Mouse (Mus musculus) intestine, embryonic 16.5 days (tissue): ENCODE data around the gene Ccndbp1. TPM values are rescaled to one million over a fixed set of nuclear protein-coding genes. Genes with fewer than 3 reads are reported as not detected.
"Not testable (repeated sequence)": the region's sequence is repeated elsewhere in the genome, so short reads cannot be mapped to it uniquely, and the experiment has no call there.

Source experiments
- ATAC-seq: fragments of 200-750 bp; cut with Nextera tagmentation; 2 replicates; pipeline ENCODE4 v1.8.0; 2017; ENCODE audit warnings: moderate TSS enrichment, moderate library complexity
- H3K27ac ChIP-seq: fragments of 300-500 bp; sonication (generic); 2 replicates; pipeline ENCODE4 v1.5.1; 2014; ENCODE audit warnings: mild to moderate bottlenecking, low read length
- H3K27me3 ChIP-seq: fragments of 300-500 bp; sonication (generic); replicated peaks from 2 replicates; pipeline ENCODE4 v1.6.1; 2014; ENCODE audit warnings: low read length, control low read depth, mixed read lengths; ENCODE audit not compliant: control insufficient read depth, insufficient read depth
- H3K36me3 ChIP-seq: fragments of 300-500 bp; sonication (generic); 2 replicates; pipeline ENCODE4 v1.6.1; 2014; ENCODE audit warnings: low read length, control low read depth; ENCODE audit not compliant: control insufficient read depth, insufficient read depth
- H3K4me1 ChIP-seq: fragments of 300-500 bp; sonication (generic); 2 replicates; pipeline ENCODE4 v1.6.1; 2014; ENCODE audit warnings: low read length, control low read depth, mixed read lengths; ENCODE audit not compliant: control insufficient read depth, insufficient read depth
- H3K4me2 ChIP-seq: fragments of 300-500 bp; sonication (generic); 2 replicates; pipeline ENCODE4 v1.6.1; 2014; ENCODE audit warnings: low read depth, low read length, control low read depth
- H3K4me3 ChIP-seq: fragments of 300-500 bp; sonication (generic); 2 replicates; pipeline ENCODE4 v1.5.1; 2014; ENCODE audit warnings: mild to moderate bottlenecking, low read length
- H3K9ac ChIP-seq: fragments of 300-500 bp; sonication (generic); 2 replicates; pipeline ENCODE4 v1.6.1; 2014; ENCODE audit warnings: low read depth, low read length
- H3K9me3 ChIP-seq: fragments of 300-500 bp; sonication (generic); 2 replicates; pipeline ENCODE4 v1.6.1; 2016; ENCODE audit warnings: low read length, control low read depth; ENCODE audit not compliant: control insufficient read depth
- WGBS: fragments of 180-500 bp; shearing (Covaris S2); extraction: QIAGEN DNeasy Blood & Tissue Kit; methylation state at CpG from one replicate; pipeline ENCODE4 v1.1.7; 2014; 5-methylcytosine and 5-hydroxymethylcytosine counted together
- polyA plus RNA-seq: library from polyadenylated mRNA; unstranded; fragments of >200 nt; fragmentation: Nextera tagmentation; extraction: Ambion mirVana; gene quantifications from 2 replicates; pipeline ENCODE4 v1.2.1, GENCODE M21; 2015

Ccndbp1 gene
- polyA plus RNA-seq, 1 experiment from 2014 or later, result 34.5 TPM

GRCm38 (mm10) chr2:121012676-121013075 lies 4.5 kb downstream of the Ccndbp1 start:
- no peak overlapping the region for H3K9ac ChIP-seq
- H3K4me2 ChIP-seq, result no peak overlapping the region
- H3K9me3 ChIP-seq, result no peaks in the 10 kb centered on the region
- ATAC-seq, result no peak
- H3K27me3 ChIP-seq, result no peaks in the 10 kb centered on the region
- no peak overlapping the region for H3K27ac ChIP-seq
- WGBS, result 91% methylated on average over 9 of the region's 9 CpGs
- no peak overlapping the region for H3K4me3 ChIP-seq
- no peaks in the 10 kb centered on the region for H3K4me1 ChIP-seq
- 0 out of 2 replicates have a peak, but pooled peaks cover 2% of the 10 kb centered on the region for H3K36me3 ChIP-seq

- no peaks in the 10 kb centered on the region for H3K27me3 ChIP-seq
- H3K9me3 ChIP-seq, result no peaks in the 10 kb centered on the region
- no peaks in the 10 kb centered on the region for H3K4me1 ChIP-seq
- H3K36me3 ChIP-seq, result 0 out of 2 replicates have a peak, but pooled peaks cover 2% of the 10 kb centered on the region
- 84% methylated on average over 2 of the region's 2 CpGs for whole genome bisulfite sequencing
- H3K4me2 ChIP-seq, result no peak overlapping the region
- ATAC-seq, result no peak
- H3K4me3 ChIP-seq, result no peak overlapping the region
- H3K9ac ChIP-seq, result no peak overlapping the region
- H3K27ac ChIP-seq, result no peak overlapping the region
Measured at GRCm38 (mm10) chr2:121015507-121015906, 7.3 kb downstream of the Ccndbp1 start.

DNA sequence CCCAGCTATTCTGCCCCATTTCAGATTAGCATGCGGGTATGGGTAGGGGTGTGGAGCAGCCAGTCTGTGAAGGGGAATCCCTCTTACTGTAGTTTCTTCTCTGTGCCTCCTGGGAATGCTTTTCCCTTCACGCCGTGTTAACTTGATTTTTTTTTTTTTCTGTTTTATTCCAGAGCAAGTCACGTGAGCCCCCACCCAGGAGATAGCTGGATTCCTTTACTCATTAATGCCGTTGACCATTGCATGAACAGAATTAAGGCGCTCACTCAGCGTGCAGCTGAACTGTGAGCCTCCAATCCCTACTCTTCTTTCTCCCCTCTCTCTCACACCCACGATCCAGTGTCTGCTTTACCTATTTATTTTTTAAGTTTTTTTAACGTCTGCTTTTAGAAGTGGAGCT lies 8.0 kb downstream of the Ccndbp1 start:
- Histone ChIP-seq H3K9me3 (no peaks in the 10 kb centered on the region), H3K27ac (no peak overlapping the region), H3K36me3 (0 out of 2 replicates have a peak, but pooled peaks cover 2% of the 10 kb centered on the region), H3K27me3 (no peaks in the 10 kb centered on the region), H3K9ac (no peak overlapping the region), H3K4me2 (no peak overlapping the region), H3K4me3 (no peak overlapping the region), H3K4me1 (no peaks in the 10 kb centered on the region)
- no peak for ATAC-seq
- 87% methylated on average over 9 of the region's 9 CpGs for WGBS

- 97% methylated on average over 1 of the region's 1 CpGs for WGBS
- Histone ChIP-seq H3K36me3 (0 out of 2 replicates have a peak, but pooled peaks cover 2% of the 10 kb centered on the region), H3K4me1 (no peaks in the 10 kb centered on the region), H3K4me2 (no peak overlapping the region), H3K27me3 (no peaks in the 10 kb centered on the region), H3K4me3 (no peak overlapping the region), H3K9ac (no peak overlapping the region), H3K9me3 (no peaks in the 10 kb centered on the region), H3K27ac (no peak overlapping the region)
- no peak for ATAC-seq
Measured at GRCm38 (mm10) chr2:121017151-121017550, 8.9 kb downstream of the Ccndbp1 start.

DNA sequence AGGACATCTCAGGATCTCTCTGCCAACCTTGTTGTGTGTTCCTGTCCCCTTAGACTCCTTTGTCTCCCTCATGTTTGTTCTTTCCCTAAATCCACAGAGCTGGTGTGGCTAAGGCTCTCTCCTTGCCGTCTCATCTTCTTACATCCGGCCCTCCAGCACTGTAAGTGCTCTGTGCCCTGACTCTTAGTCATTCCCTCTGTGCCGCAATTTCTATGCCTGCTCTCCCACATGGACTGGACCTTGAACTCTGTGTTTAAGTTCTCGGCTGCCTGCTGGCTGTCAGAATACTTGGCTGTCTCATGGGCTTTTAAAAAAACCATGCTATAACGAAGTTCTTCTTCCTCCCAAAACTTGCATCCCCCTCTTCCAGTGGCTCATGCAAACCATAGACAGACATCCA lies 14.7 kb downstream of the Ccndbp1 start:
- no peaks in the 10 kb centered on the region for H3K27me3 ChIP-seq
- no peaks in the 10 kb centered on the region for H3K36me3 ChIP-seq
- 51% methylated on average over 5 of the region's 5 CpGs for WGBS
- H3K4me2 ChIP-seq, result no peak overlapping the region
- no peaks in the 10 kb centered on the region for H3K9me3 ChIP-seq
- H3K4me3 ChIP-seq, result no peak overlapping the region
- no peak overlapping the region for H3K27ac ChIP-seq
- H3K4me1 ChIP-seq, result no peaks in the 10 kb centered on the region
- ATAC-seq, result peak; percentile 81
- H3K9ac ChIP-seq, result no peak overlapping the region

DNA sequence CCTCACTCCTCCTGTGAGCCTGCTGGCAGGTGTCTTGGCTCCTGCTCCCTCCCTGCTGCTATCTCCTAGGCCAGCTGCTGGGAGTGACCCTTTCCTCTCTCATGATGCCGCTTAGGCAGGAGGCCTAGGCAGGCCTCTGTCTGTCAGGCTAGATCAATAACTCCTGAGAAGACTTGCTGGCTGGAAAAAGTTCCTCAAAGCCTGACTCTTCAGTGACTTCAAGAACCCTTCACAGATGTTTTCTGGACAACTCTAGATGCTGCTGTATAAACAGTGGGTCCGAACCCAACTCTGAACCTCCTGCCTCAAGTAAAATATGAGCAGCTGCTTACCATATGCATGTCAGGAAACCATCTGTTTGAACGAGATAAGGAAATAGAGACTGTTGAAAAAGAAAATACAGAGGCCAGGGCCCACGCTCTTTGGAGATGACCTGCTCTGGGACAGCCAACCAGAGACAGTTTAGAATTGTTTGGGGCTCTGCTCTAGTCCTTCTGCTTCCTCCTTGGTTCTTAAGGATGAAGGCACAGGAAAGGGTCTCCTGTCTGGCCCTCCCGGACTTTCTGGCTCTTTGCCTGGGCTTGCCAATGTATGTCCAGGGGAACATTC lies 28.6 kb downstream of the Ccndbp1 start, which contains the start of gene Epb42:
TSS of gene Epb42 (minus strand) at position 340 of the 609 bp plus-strand sequence.
- Histone ChIP-seq H3K9me3 (no peaks in the 10 kb centered on the region), H3K4me2 (no peak within 1 kb of the TSS), H3K4me1 (no peaks in the 10 kb centered on the region), H3K27me3 (no peaks in the 10 kb centered on the region), H3K9ac (no peak within 1 kb of the TSS), H3K36me3 (no peaks in the 10 kb centered on the region), H3K27ac (no peak within 1 kb of the TSS), H3K4me3 (no peak within 1 kb of the TSS)
- ATAC-seq, result peak; percentile 89
- WGBS, result 51% methylated on average over 5 of the region's 5 CpGs

DNA sequence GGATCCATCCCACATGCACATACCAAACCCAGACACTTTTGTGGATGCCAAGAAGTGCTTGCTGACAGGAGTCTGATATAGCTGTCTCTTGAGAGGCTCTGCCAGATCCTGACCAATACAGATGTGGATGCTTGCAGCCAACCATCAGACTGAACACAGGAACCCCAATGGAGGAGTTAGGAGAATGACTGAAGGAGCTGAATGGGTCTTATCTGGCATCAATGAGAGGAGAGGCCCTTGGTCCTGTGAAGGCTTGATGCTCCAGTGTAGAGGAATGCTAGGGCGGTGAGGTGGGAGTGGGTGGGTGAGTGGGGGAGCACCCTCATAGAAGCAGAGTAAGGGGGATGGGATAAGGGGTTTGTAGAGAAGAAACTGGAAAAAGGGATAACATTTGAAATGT lies 30.6 kb downstream of the Ccndbp1 start:
- H3K27me3 ChIP-seq, H3K9ac ChIP-seq, H3K27ac ChIP-seq, H3K36me3 ChIP-seq, ATAC-seq, H3K4me3 ChIP-seq, H3K9me3 ChIP-seq, H3K4me2 ChIP-seq, H3K4me1 ChIP-seq: not testable (repeated sequence)
- 100% methylated on average over 1 of the region's 1 CpGs for whole genome bisulfite sequencing

DNA sequence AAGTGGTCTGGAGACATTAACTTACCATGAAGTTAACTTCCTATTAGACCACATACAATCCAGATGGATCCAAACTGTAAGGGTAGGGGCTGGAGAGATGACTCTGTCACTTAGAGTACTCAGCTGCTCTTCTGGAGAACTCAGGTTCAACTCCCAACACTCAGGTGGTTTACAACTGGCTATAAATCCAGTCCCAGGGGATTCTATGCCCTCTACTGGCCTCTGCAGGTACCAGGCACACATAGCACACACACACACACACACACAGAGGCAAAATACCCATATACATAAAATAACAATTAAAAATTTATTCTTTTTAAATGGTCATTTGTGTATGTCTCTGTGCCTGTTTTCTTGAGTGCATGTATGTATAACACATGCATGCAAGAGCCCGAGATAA lies 31.2 kb downstream of the Ccndbp1 start:
- no peak overlapping the region for H3K9ac ChIP-seq

GRCm38 (mm10) chr2:121041098-121041497 lies 32.9 kb downstream of the Ccndbp1 start:
- H3K4me1 ChIP-seq, result no peaks in the 10 kb centered on the region
- H3K36me3 ChIP-seq, result no peaks in the 10 kb centered on the region
- no peak overlapping the region for H3K9ac ChIP-seq
- no peaks in the 10 kb centered on the region for H3K9me3 ChIP-seq
- H3K4me2 ChIP-seq, result no peak overlapping the region
- WGBS, result 52% methylated on average over 5 of the region's 5 CpGs
- H3K27ac ChIP-seq, result no peak overlapping the region
- H3K4me3 ChIP-seq, result no peak overlapping the region
- ATAC-seq, result no peak
- no peaks in the 10 kb centered on the region for H3K27me3 ChIP-seq

More for the DNA sequence above, 31.2 kb downstream of the Ccndbp1 start:
- H3K27me3 ChIP-seq, result no peaks in the 10 kb centered on the region
- 93% methylated on average over 1 of the region's 1 CpGs for WGBS
- H3K4me2 ChIP-seq, result no peak overlapping the region
- H3K4me3 ChIP-seq, result no peak overlapping the region
- H3K4me1 ChIP-seq, result no peaks in the 10 kb centered on the region
- no peaks in the 10 kb centered on the region for H3K36me3 ChIP-seq
- H3K9me3 ChIP-seq, result no peaks in the 10 kb centered on the region
- H3K27ac ChIP-seq, result no peak overlapping the region
- ATAC-seq, result no peak

- no peaks in the 10 kb centered on the region for H3K9me3 ChIP-seq
- no peak overlapping the region for H3K9ac ChIP-seq
- H3K36me3 ChIP-seq, result no peaks in the 10 kb centered on the region
- H3K4me3 ChIP-seq, result no peak overlapping the region
- no peak overlapping the region for H3K4me2 ChIP-seq
- H3K27me3 ChIP-seq, result no peaks in the 10 kb centered on the region
- WGBS, result 77% methylated on average over 4 of the region's 4 CpGs
- ATAC-seq, result no peak
- no peak overlapping the region for H3K27ac ChIP-seq
- H3K4me1 ChIP-seq, result no peaks in the 10 kb centered on the region
Measured at GRCm38 (mm10) chr2:121045653-121046052, 37.5 kb downstream of the Ccndbp1 start.
